Mouse (Mus musculus) adrenal gland, postnatal 10 days (tissue): ENCODE measurements around the gene Cyp11a1. TPM values are rescaled to one million over a fixed set of nuclear protein-coding genes. Genes with fewer than 3 reads are reported as not detected.

ENCODE experiments used
- total RNA-seq, 2 experiments: library from RNA; stranded (reverse); gene quantifications; 2 replicates each; pipeline ENCODE4 v1.2.3; 2021

Cyp11a1 gene
- total RNA-seq, 2 experiments from 2014 or later, result 1,564 to 1,873 TPM

Other genes with a start within 250 kb of the Cyp11a1 start
- gene Clk3, start 240.6 kb upstream of the Cyp11a1 start, total RNA-seq, result 10 to 100 TPM; 65.3 to 79.1 TPM
- gene Arid3b, start 169.6 kb upstream of the Cyp11a1 start, total RNA-seq, result 1 to 10 TPM; 3.3 to 4.4 TPM
- gene Ubl7, start 95.4 kb upstream of the Cyp11a1 start, total RNA-seq, result 10 to 100 TPM; 71.2 to 74.8 TPM
- 10 to 100 TPM; 18.0 to 19.8 TPM for gene Sema7a, start 66.3 kb upstream of the Cyp11a1 start, total RNA-seq
- 1 to 10 TPM; 1.1 to 1.3 TPM for gene Stra6, start 57.4 kb downstream of the Cyp11a1 start, total RNA-seq
- under 1 TPM in 1 of 2 experiments, not detected in 1; 0.12 TPM for gene Ccdc33, start 112.4 kb downstream of the Cyp11a1 start, total RNA-seq
- 10 to 100 TPM; 46.5 to 47.1 TPM for gene Islr, start 197.9 kb downstream of the Cyp11a1 start, total RNA-seq
- 10 to 100 TPM in 1 of 2 experiments, 1 to 10 TPM in 1; 5.0 to 11.0 TPM for gene Islr2, start 197.9 kb downstream of the Cyp11a1 start, total RNA-seq
- 10 to 100 TPM; 21.8 to 25.6 TPM for gene Pml, start 243.4 kb downstream of the Cyp11a1 start, total RNA-seq
- gene Stoml1, start 246.8 kb downstream of the Cyp11a1 start, total RNA-seq, result 10 to 100 TPM; 14.6 to 22.4 TPM